Mouse (Mus musculus) CH12.LX (cell line): ENCODE results near the gene Aatf. TPM values are rescaled to one million over a fixed set of nuclear protein-coding genes. Genes with fewer than 3 reads are reported as not detected.

Experiments
- DNase-seq: peaks from one replicate; pipeline ENCODE4 v3.0.0-alpha.2; 2013; ENCODE audit errors: extremely low read depth
- H3K27ac ChIP-seq: 2 replicates; pipeline ENCODE4 v1.5.1; 2012; ENCODE audit warnings: low read depth, mild to moderate bottlenecking, control low read depth, moderate library complexity; ENCODE audit not compliant: insufficient read depth
- H3K27me3 ChIP-seq: replicated peaks from 2 replicates; pipeline ENCODE3; 2012; ENCODE audit warnings: inconsistent platforms
- H3K36me3 ChIP-seq, 2 experiments: replicated peaks in 1 of 2; 2 replicates each; pipeline versions ENCODE3 to v1.6.1; 2012; ENCODE audit warnings: inconsistent platforms in 1 of 2, low read length in 1 of 2, mild to moderate bottlenecking in 1 of 2, mixed read lengths in 1 of 2, moderate library complexity in 1 of 2; ENCODE audit not compliant: control insufficient read depth in 1 of 2, insufficient read depth in 1 of 2
- H3K4me1 ChIP-seq, 2 experiments: 2 replicates each; pipeline ENCODE4 v1.6.1; 2012; ENCODE audit warnings: inconsistent platforms in 1 of 2, moderate library complexity in 1 of 2; ENCODE audit not compliant: insufficient read depth in 2 of 2, control insufficient read depth in 1 of 2
- H3K4me2 ChIP-seq: 2 replicates; pipeline ENCODE4 v1.6.1; 2012; ENCODE audit warnings: low read depth, mild to moderate bottlenecking, control low read depth; ENCODE audit not compliant: poor library complexity, insufficient read depth, severe bottlenecking
- H3K4me3 ChIP-seq, 3 experiments: fragments of 150-350 bp in 1 of 3; sonication (generic) in 1 of 3; replicated peaks in 1 of 3; 2 replicates each; pipeline versions ENCODE3 to v1.5.1; 2011 to 2012; ENCODE audit warnings: low read depth in 2 of 3, low read length in 2 of 3, mild to moderate bottlenecking in 2 of 3, moderate library complexity in 2 of 3, control low read depth in 1 of 3, improper control_type of control experiment in 1 of 3, inconsistent platforms in 1 of 3, mixed read lengths in 1 of 3; ENCODE audit not compliant: poor library complexity in 1 of 3
- H3K79me2 ChIP-seq: replicated peaks from 2 replicates; pipeline ENCODE4 v1.6.1; 2012; ENCODE audit warnings: mild to moderate bottlenecking, moderate library complexity; ENCODE audit not compliant: control insufficient read depth, poor library complexity, insufficient read depth, severe bottlenecking; ENCODE audit errors: extremely low read depth
- H3K9ac ChIP-seq: 2 replicates; pipeline ENCODE4 v1.6.1; 2012; ENCODE audit warnings: low read depth, mild to moderate bottlenecking, control low read depth, moderate library complexity; ENCODE audit not compliant: insufficient read depth
- H3K9me3 ChIP-seq: replicated peaks from 2 replicates; pipeline ENCODE3; 2012; ENCODE audit warnings: low read length, inconsistent platforms, mixed read lengths
- BHLHE40 ChIP-seq: IDR thresholded peaks from 2 replicates; pipeline ENCODE4 v1.6.1; 2011; ENCODE audit warnings: mild to moderate bottlenecking, low read depth, low read length, improper control_type of control experiment
- CTCF ChIP-seq, 2 experiments: IDR thresholded peaks in 1 of 2; conservative IDR thresholded peaks in 1 of 2; 2 replicates each; pipeline ENCODE4 v1.5.1; 2011 to 2012; ENCODE audit warnings: low read depth in 2 of 2, low read length in 2 of 2, improper control_type of control experiment in 1 of 2, inconsistent platforms in 1 of 2, mild to moderate bottlenecking in 1 of 2, moderate library complexity in 1 of 2
- ELF1 ChIP-seq: IDR thresholded peaks from 2 replicates; pipeline ENCODE4 v1.6.1; 2014; ENCODE audit warnings: low read depth, mild to moderate bottlenecking, inconsistent platforms, low read length, improper control_type of control experiment
- MAFK ChIP-seq: IDR thresholded peaks from 2 replicates; pipeline ENCODE4 v1.6.1; 2011; ENCODE audit warnings: low read length, improper control_type of control experiment; ENCODE audit not compliant: insufficient replicate concordance
- NRF1 ChIP-seq: IDR thresholded peaks from 2 replicates; pipeline ENCODE4 v1.6.1; 2014; ENCODE audit warnings: low read depth, mild to moderate bottlenecking, inconsistent platforms, low read length, improper control_type of control experiment, moderate library complexity
- POLR2A ChIP-seq: IDR thresholded peaks from 2 replicates; pipeline ENCODE4 v1.6.1; 2011; ENCODE audit warnings: low read depth, mild to moderate bottlenecking, improper control_type of control experiment, low read length
- TCF12 ChIP-seq: IDR thresholded peaks from 2 replicates; pipeline ENCODE4 v1.6.1; 2014; ENCODE audit warnings: low read depth, mild to moderate bottlenecking, inconsistent platforms, low read length, improper control_type of control experiment
- UBTF ChIP-seq: IDR thresholded peaks from 2 replicates; pipeline ENCODE4 v1.6.1; 2012; ENCODE audit warnings: low read depth, mild to moderate bottlenecking, inconsistent platforms, low read length, improper control_type of control experiment, moderate library complexity
- ZKSCAN1 ChIP-seq: IDR thresholded peaks from 2 replicates; pipeline ENCODE4 v1.6.1; 2012; ENCODE audit warnings: low read depth, inconsistent platforms, low read length, improper control_type of control experiment, borderline replicate concordance
- dilution Hi-C: fragments of 300-500 bp; cut with MboI; formaldehyde crosslinking; loops from 2 replicates; pipeline ENCODE4 v1.14.3; 2020; ENCODE audit warnings: low sequenced_read_pairs; ENCODE audit not compliant: extremely low pct_unique_long_range_greater_than_20kb, extremely low pct_ligation_motif_present
- in situ Hi-C: fragments of 300-500 bp; cut with MboI; formaldehyde crosslinking; loops from 3 replicates; pipeline ENCODE4 v1.14.3; 2019; ENCODE audit warnings: low sequenced_read_pairs, low pct_ligation_motif_present, low pct_unique_long_range_greater_than_20kb, mixed read lengths
- polyA plus RNA-seq: library from polyadenylated mRNA; unstranded; fragments of >175 nt; gene quantifications from 2 replicates; pipeline ENCODE4 v1.2.1, GENCODE M21; 2012; ENCODE audit warnings: low read depth; ENCODE audit not compliant: insufficient read length
- total RNA-seq, 2 experiments: library from RNA; depleted of rRNA; stranded (reverse); fragments of 300-350 nt in 1 of 2; fragments of >200 nt in 1 of 2; gene quantifications; 2 replicates each; pipeline ENCODE4 v1.2.3; 2012 to 2014

Gene Aatf
- total and polyA plus RNA-seq, 3 experiments, result 69.8 to 112 (median 71.7) TPM

- Histone ChIP-seq H3K4me3 (no peak overlapping the region), H3K4me1 (no peaks in the 10 kb centered on the region), H3K4me2 (no peak overlapping the region), H3K9ac (no peak overlapping the region), H3K9me3 (no peaks in the 10 kb centered on the region), H3K27ac (no peak overlapping the region), H3K27me3 (no peaks in the 10 kb centered on the region), H3K79me2 (no peaks in the 10 kb centered on the region), H3K36me3 (peaks cover 59 to 92% of the 10 kb centered on the region in 2 experiments)
- in situ Hi-C loops, result no loop called here
- dilution Hi-C loops, result no loop called here
- TF ChIP-seq ZKSCAN1 (no peak), MAFK (no peak), TCF12 (no peak)
- DNase-seq, result no peak
Observed at GRCm38 (mm10) chr11:84440402-84440801, 72.9 kb downstream of the Aatf start.

GRCm38 (mm10) chr11:84434879-84435278, 78.4 kb downstream of the Aatf start:
- no peak for DNase-seq
- Histone ChIP-seq H3K79me2 (no peaks in the 10 kb centered on the region), H3K4me2 (no peak overlapping the region), H3K4me3 (no peak overlapping the region), H3K9ac (no peak overlapping the region), H3K9me3 (no peaks in the 10 kb centered on the region), H3K4me1 (no peaks in the 10 kb centered on the region), H3K27ac (no peak overlapping the region), H3K27me3 (no peaks in the 10 kb centered on the region), H3K36me3 (peaks cover 64 to 95% of the 10 kb centered on the region in 2 experiments)
- in situ Hi-C loops (no loop called here), dilution Hi-C loops (no loop called here)
- TF ChIP-seq CTCF (conservative IDR thresholded peaks at IDR 0.05 in 1 of 2, IDR thresholded peaks at IDR 0.05 in 1 of 2; ENCODE audit: low read depth in 2 of 2, low read length in 2 of 2) (peak; percentile 17 to 36; a peak in 3 of 4 replicates), NRF1 (no peak), ELF1 (no peak)

DNA sequence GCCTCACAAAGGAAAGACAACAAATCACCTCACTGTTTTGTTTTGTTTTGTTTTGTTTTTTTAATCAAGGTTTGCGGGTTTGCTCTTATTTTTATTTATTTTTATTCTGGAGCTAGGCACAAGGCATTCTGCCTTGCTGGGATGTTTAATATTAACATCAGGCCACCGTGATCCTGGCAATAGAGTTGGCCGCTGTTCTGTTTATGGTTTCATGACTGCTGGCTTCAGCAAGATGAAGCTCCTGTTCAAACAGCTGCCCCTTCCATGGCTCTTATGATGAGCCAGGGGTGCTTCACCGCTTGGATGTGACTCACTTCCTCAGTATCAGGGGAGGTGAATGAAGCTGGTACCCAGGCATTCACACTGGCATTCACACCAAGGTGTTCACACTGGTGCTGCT, 83.0 kb downstream of the Aatf start:
- in situ Hi-C loops (no loop called here), dilution Hi-C loops (no loop called here)
- Histone ChIP-seq H3K27ac (no peak overlapping the region), H3K4me1 (no peaks in the 10 kb centered on the region), H3K36me3 (peaks cover 43 to 95% of the 10 kb centered on the region in 2 experiments), H3K27me3 (no peaks in the 10 kb centered on the region), H3K9me3 (no peaks in the 10 kb centered on the region), H3K4me2 (no peak overlapping the region), H3K4me3 (no peak overlapping the region), H3K79me2 (no peaks in the 10 kb centered on the region), H3K9ac (no peak overlapping the region)
- 0 out of 2 replicates have a peak, but pooled peaks have one; percentile 15 for TF ChIP-seq POLR2A
- no peak for TF ChIP-seq BHLHE40
- no peak for TF ChIP-seq UBTF
- DNase-seq, result no peak
